Mouse (Mus musculus): ENCODE measurements around the gene Prr13.

The Prr13 gene

GRCm38 (mm10) chr15:102503924-102504782, 45.3 kb downstream of the Prr13 start:
- no peak for DNase-seq (ENCODE audit: low spot score in 2 of 2)

GRCm38 (mm10) chr15:102505073-102505769, 46.4 kb downstream of the Prr13 start:
- no peak for DNase-seq (ENCODE audit: low spot score in 2 of 2)

DNA sequence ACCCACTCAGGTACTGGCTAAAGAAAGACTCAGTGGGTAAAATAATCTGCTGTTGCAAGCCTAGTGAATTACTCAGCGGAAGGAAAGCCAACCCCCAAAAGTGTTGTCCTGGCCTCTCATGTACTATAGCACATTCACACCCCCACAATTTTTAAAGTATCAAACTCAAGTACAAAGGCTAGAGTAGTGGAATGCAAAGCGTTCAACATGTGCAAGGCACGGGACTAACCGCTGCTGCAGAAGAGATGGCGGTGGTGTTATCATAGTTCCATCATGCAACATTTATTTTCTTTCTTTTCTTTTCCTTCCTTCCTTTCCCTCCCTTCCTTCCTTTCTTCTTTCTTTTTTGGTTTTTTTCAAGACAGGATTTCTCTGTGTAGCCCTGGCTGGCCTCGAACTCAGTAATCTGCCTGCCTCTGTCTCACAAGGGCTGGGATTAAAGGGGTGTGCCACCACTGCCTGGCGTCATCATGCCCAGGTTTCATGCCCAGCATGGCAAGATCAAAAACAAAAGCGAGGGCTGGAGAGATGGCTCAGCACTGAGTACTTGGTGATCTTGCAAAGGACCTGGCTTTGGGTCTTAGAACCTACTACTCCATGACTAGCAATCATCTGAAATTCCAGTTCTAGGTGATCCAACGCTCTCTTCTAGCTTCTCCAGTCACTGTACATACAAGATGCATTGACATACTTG, 47.1 kb downstream of the Prr13 start:
- no peak for DNase-seq (ENCODE audit: low spot score in 2 of 2)

DNA sequence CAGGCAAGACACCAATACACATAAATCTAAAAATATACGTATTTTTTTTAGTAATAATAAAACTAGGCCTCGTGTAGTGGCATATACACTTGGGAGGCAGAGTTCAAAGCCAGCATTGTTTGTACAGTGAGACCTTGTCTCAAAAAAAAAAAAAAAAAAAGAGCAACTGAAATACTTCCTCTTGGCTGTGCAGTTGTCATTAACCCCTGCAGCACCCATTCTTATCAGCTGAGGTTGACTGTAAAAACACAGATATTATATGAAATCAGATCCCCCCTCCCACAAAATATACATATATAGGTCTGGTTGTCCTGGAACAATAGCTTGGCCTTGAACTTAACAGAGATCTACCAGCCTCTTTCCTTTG, 47.6 kb downstream of the Prr13 start:
- DNase-seq (ENCODE audit: low spot score in 2 of 2): no peak

- DNase-seq (ENCODE audit: low spot score in 2 of 2): no peak
Observed at GRCm38 (mm10) chr15:102506864-102507263, 48.0 kb downstream of the Prr13 start.

DNA sequence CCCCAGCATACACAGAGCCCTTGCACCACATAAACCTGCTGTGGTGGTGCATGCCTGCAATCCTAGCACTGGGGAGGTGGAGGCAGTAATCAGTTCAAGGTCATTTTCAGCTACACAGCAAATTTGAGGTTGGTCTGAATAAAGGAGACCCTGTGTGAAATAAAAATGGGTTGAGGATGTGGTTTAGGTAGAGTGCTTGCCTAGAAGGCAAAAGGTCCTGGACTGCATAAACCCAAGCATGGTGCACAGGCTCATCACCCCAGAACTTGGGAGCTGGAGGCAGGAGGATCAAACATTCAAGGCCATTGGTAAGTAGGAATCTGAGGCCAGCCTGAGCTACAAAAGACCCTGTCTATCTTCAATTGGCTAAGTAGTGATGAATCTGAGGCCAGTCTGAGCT, 48.7 kb downstream of the Prr13 start:
- DNase-seq (ENCODE audit: low spot score in 2 of 2): no peak

DNA sequence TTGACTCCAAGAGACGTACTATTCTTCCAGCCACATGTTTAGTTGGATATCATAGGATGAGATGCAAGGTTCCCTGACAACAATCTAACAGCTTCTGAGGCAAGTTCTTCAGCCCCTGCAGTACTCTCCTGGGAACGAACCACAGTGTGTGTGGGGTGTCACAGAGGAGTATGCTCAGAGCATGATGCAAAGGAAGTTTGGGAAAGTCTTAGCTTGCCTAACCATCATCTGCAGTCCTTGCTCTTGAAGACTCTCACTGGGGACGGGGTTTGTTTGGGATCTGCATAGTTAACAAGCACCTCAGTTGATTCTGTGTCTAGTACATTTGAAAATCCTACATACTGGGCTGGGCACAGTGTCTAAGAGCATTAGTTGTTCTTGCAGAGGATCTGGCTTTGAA, 49.5 kb downstream of the Prr13 start:
- no peak for DNase-seq (ENCODE audit: low spot score in 2 of 2)

DNA sequence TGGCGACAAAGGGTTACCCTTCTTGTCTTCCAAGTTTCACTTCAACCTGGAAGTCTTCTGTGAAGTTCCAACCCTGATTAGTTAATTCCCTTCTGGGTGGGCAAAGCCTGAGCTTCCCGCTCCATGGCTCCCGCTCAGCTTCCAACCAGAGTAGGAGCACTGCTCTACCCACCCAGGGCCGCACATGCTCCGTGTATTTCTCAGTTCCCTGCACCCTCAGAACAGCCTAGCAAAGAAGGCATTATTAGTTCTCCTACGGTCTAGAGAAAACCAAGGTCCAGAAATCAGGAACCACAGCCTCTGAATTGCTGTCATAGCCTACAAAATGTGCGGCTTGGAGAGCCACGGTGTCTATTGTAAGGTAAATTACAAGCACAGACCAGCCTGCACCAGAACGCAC, 51.3 kb downstream of the Prr13 start:
- DNase-seq (ENCODE audit: low spot score in 2 of 2): no peak

GRCm38 (mm10) chr15:102510590-102511284, 51.9 kb downstream of the Prr13 start:
- peak; percentile 76 to 79 for DNase-seq (ENCODE audit: low spot score in 2 of 2)

DNA sequence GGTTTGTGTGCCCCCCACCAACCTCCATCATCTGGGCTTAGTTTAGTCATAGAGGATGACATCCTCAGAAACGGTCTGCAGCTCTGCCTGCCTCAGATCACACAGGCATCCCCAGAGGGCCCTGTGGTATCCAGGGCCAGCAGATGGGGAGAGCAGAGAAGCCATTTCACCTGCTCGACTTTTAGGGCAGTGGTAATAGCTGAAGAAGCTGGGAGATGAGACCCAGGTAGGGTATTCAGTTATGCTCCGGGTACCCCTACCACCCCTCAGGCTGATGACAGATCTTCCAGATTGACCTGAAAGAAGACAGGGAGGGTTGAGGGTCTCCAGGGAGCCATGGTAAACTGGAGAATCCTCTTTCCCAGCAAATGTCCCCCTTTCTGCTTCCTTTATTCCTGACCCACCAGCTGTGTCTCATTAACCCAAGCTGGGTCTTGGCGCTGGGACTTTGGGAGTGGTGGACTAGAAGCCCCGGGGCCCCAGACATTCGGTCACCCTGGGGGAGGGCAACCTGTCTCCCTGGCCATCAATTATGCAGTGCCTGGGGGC, 52.5 kb downstream of the Prr13 start:
- DNase-seq (ENCODE audit: low spot score in 2 of 2): no peak

DNA sequence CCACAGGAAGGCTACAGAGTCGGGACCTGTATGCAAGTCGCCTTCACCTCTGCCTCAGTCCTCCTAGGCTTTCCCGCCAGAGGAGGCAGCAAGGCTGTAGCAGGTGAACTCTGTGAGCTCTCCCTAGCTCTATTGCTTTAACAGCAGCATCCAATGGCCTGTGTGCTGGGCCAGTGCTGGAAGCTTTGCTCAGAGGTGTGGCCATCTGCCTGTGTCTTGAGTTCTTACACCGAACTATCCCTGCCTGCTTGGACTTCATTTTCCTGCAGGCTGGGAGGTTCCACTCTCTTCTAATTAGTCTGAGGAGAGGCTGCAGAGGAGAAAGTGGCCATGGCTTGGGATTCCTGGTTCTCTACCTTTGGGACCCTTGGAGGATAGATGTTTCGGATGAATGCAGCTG, 53.2 kb downstream of the Prr13 start:
- no peak for DNase-seq (ENCODE audit: low spot score in 2 of 2)
